Mouse (Mus musculus) lung, postnatal 36 days (tissue): ENCODE data around the gene Dspp.

ENCODE experiments used
- DNase-seq: peaks from one replicate; pipeline ENCODE4 v3.0.0; 2022; ENCODE audit warnings: mixed read lengths

Dspp gene

GRCm38 (mm10) chr5:104201153-104201950 is 30.8 kb downstream of the Dspp start:
- peak; percentile 35 for DNase-seq

GRCm38 (mm10) chr5:104202351-104202750 is 31.8 kb downstream of the Dspp start, which contains the start of gene Dmp1:
Gene Dmp1, plus strand, starts transcription at chr5:104202613.
- DNase-seq = no peak

GRCm38 (mm10) chr5:104212531-104212930 is 42.0 kb downstream of the Dspp start:
- no peak for DNase-seq

- DNase-seq = peak; percentile 49
Measured at GRCm38 (mm10) chr5:104218926-104219325, 48.4 kb downstream of the Dspp start.

- no peak for DNase-seq
Measured at GRCm38 (mm10) chr5:104224299-104224698, 53.8 kb downstream of the Dspp start.

- DNase-seq = no peak
Measured at GRCm38 (mm10) chr5:104224750-104225149, 54.2 kb downstream of the Dspp start.

- DNase-seq = no peak
Measured at GRCm38 (mm10) chr5:104228497-104228896, 58.0 kb downstream of the Dspp start.
